Mouse (Mus musculus) MEL (cell line): Measurements from ENCODE around the gene Mrpl43. TPM values are rescaled to one million over a fixed set of nuclear protein-coding genes. Genes with fewer than 3 reads are reported as not detected.

ENCODE experiments used
- DNase-seq: peaks from one replicate; pipeline ENCODE4 v3.0.0; 2011; ENCODE audit warnings: low read depth, low spot score
- H3K27ac ChIP-seq: 2 replicates; pipeline ENCODE4 v1.5.1; 2012; ENCODE audit warnings: low read depth, mild to moderate bottlenecking, control low read depth, low read length, moderate library complexity; ENCODE audit not compliant: control insufficient read depth
- H3K27me3 ChIP-seq, 2 experiments: fragments of 150-350 bp in 1 of 2; sonication (generic) in 1 of 2; 2 replicates each; pipeline ENCODE4 v1.6.1; 2012; ENCODE audit warnings: low read length in 2 of 2, mild to moderate bottlenecking in 2 of 2, improper control_type of control experiment in 1 of 2, moderate library complexity in 1 of 2; ENCODE audit not compliant: insufficient read depth in 2 of 2, control insufficient read depth in 1 of 2
- H3K36me3 ChIP-seq, 2 experiments: 2 replicates each; pipeline ENCODE4 v1.6.1; 2012 to 2014; ENCODE audit warnings: low read length in 2 of 2, improper control_type of control experiment in 1 of 2, inconsistent platforms in 1 of 2, mild to moderate bottlenecking in 1 of 2; ENCODE audit not compliant: insufficient read depth in 2 of 2, control insufficient read depth in 1 of 2
- H3K4me1 ChIP-seq, 2 experiments: fragments of 150-350 bp in 1 of 2; sonication (generic) in 1 of 2; 2 replicates each; pipeline ENCODE4 v1.6.1; 2012; ENCODE audit warnings: low read length in 2 of 2, improper control_type of control experiment in 1 of 2, mild to moderate bottlenecking in 1 of 2; ENCODE audit not compliant: insufficient read depth in 2 of 2, control insufficient read depth in 1 of 2
- H3K4me3 ChIP-seq, 2 experiments: fragments of 150-350 bp in 1 of 2; sonication (generic) in 1 of 2; 2 replicates each; pipeline ENCODE4 v1.5.1; 2012; ENCODE audit warnings: low read depth in 2 of 2, low read length in 2 of 2, mild to moderate bottlenecking in 2 of 2, moderate library complexity in 2 of 2, control low read depth in 1 of 2, improper control_type of control experiment in 1 of 2; ENCODE audit not compliant: control insufficient read depth in 1 of 2, insufficient read depth in 1 of 2
- H3K79me2 ChIP-seq: 2 replicates; pipeline ENCODE4 v1.6.1; 2012; ENCODE audit warnings: mild to moderate bottlenecking, low read length, moderate library complexity; ENCODE audit not compliant: control insufficient read depth, poor library complexity, insufficient read depth
- H3K9ac ChIP-seq: 2 replicates; pipeline ENCODE4 v1.6.1; 2012; ENCODE audit warnings: low read depth, mild to moderate bottlenecking, control low read depth, low read length, moderate library complexity; ENCODE audit not compliant: control insufficient read depth, poor library complexity, severe bottlenecking
- H3K9me3 ChIP-seq: fragments of 150-350 bp; sonication (generic); replicated peaks from 2 replicates; pipeline ENCODE4 v1.6.1; 2012; ENCODE audit warnings: mild to moderate bottlenecking, low read length, improper control_type of control experiment, moderate library complexity; ENCODE audit not compliant: insufficient read depth
- CHD1 ChIP-seq: IDR thresholded peaks from 2 replicates; pipeline ENCODE4 v1.6.1; 2012; ENCODE audit warnings: low read depth, mild to moderate bottlenecking, inconsistent platforms, low read length, improper control_type of control experiment
- CHD2 ChIP-seq: IDR thresholded peaks from 2 replicates; pipeline ENCODE4 v1.6.1; 2011; ENCODE audit warnings: low read length, improper control_type of control experiment
- CTCF ChIP-seq, 3 experiments: IDR thresholded peaks in 2 of 3; conservative IDR thresholded peaks in 1 of 3; 2 replicates each; pipeline ENCODE4 v1.5.1; 2011 to 2012; ENCODE audit warnings: low read length in 3 of 3, low read depth in 2 of 3, mild to moderate bottlenecking in 2 of 3, improper control_type of control experiment in 1 of 3, inconsistent platforms in 1 of 3, mixed read lengths in 1 of 3, moderate library complexity in 1 of 3; ENCODE audit not compliant: control insufficient read depth in 1 of 3, insufficient read depth in 1 of 3, poor library complexity in 1 of 3, severe bottlenecking in 1 of 3
- E2F4 ChIP-seq: IDR thresholded peaks from 2 replicates; pipeline ENCODE4 v1.6.1; 2011; ENCODE audit warnings: low read depth, low read length, improper control_type of control experiment, borderline replicate concordance
- ELF1 ChIP-seq: IDR thresholded peaks from 2 replicates; pipeline ENCODE4 v1.6.1; 2014; ENCODE audit warnings: low read depth, mild to moderate bottlenecking, inconsistent platforms, low read length, improper control_type of control experiment, moderate library complexity
- EP300 ChIP-seq, 2 experiments: IDR thresholded peaks; 2 replicates each; pipeline ENCODE4 v1.6.1; 2011; ENCODE audit warnings: improper control_type of control experiment in 2 of 2, low read length in 2 of 2, low read depth in 1 of 2, mild to moderate bottlenecking in 1 of 2
- GABPA ChIP-seq: IDR thresholded peaks from 2 replicates; pipeline ENCODE4 v1.6.1; 2012; ENCODE audit warnings: low read depth, mild to moderate bottlenecking, inconsistent platforms, low read length, improper control_type of control experiment, moderate library complexity
- JUND ChIP-seq: IDR thresholded peaks from 2 replicates; pipeline ENCODE4 v1.6.1; 2011; ENCODE audit warnings: low read depth, mild to moderate bottlenecking, improper control_type of control experiment, low read length
- KAT2A ChIP-seq: conservative IDR thresholded peaks from 2 replicates; pipeline ENCODE4 v1.6.1; 2012; ENCODE audit warnings: low read depth, low read length, improper control_type of control experiment, inconsistent platforms
- MEF2A ChIP-seq: IDR thresholded peaks from 2 replicates; pipeline ENCODE4 v1.6.1; 2014; ENCODE audit warnings: low read depth, mild to moderate bottlenecking, inconsistent platforms, low read length, improper control_type of control experiment; ENCODE audit not compliant: poor library complexity, insufficient replicate concordance, severe bottlenecking; ENCODE audit errors: extremely low read depth
- MXI1 ChIP-seq: IDR thresholded peaks from 2 replicates; pipeline ENCODE4 v1.6.1; 2011; ENCODE audit warnings: mild to moderate bottlenecking, low read depth, low read length, improper control_type of control experiment
- MYB ChIP-seq: IDR thresholded peaks from 2 replicates; pipeline ENCODE4 v1.6.1; 2011; ENCODE audit warnings: mild to moderate bottlenecking, low read depth, low read length, improper control_type of control experiment
- POLR2A ChIP-seq, 2 experiments: IDR thresholded peaks; 2 replicates each; pipeline ENCODE4 v1.6.1; 2011 to 2012; ENCODE audit warnings: low read length in 2 of 2, mild to moderate bottlenecking in 2 of 2, control low read depth in 1 of 2, improper control_type of control experiment in 1 of 2, low read depth in 1 of 2, moderate library complexity in 1 of 2; ENCODE audit not compliant: control insufficient read depth in 1 of 2, insufficient read depth in 1 of 2, poor library complexity in 1 of 2
- RCOR1 ChIP-seq: IDR thresholded peaks from 2 replicates; pipeline ENCODE4 v1.6.1; 2012; ENCODE audit warnings: low read depth, mild to moderate bottlenecking, inconsistent platforms, low read length, improper control_type of control experiment
- SMC3 ChIP-seq: IDR thresholded peaks from 2 replicates; pipeline ENCODE4 v1.6.1; 2011; ENCODE audit warnings: low read depth, low read length, improper control_type of control experiment
- TBP ChIP-seq: IDR thresholded peaks from 2 replicates; pipeline ENCODE4 v1.8.0; 2011; ENCODE audit warnings: low read depth, low read length, improper control_type of control experiment
- TCF12 ChIP-seq: IDR thresholded peaks from 2 replicates; pipeline ENCODE4 v1.6.1; 2014; ENCODE audit warnings: low read depth, mild to moderate bottlenecking, inconsistent platforms, low read length, improper control_type of control experiment, moderate library complexity
- UBTF ChIP-seq: IDR thresholded peaks from 2 replicates; pipeline ENCODE4 v1.6.1; 2012; ENCODE audit warnings: low read depth, mild to moderate bottlenecking, inconsistent platforms, low read length, improper control_type of control experiment, moderate library complexity, borderline replicate concordance; ENCODE audit not compliant: insufficient read depth
- ZC3H11A ChIP-seq: IDR thresholded peaks from 2 replicates; pipeline ENCODE4 v1.6.1; 2012; ENCODE audit warnings: low read depth, mild to moderate bottlenecking, inconsistent platforms, low read length, improper control_type of control experiment
- ZMIZ1 ChIP-seq: IDR thresholded peaks from 2 replicates; pipeline ENCODE4 v1.6.1; 2012; ENCODE audit warnings: low read depth, mild to moderate bottlenecking, inconsistent platforms, low read length, improper control_type of control experiment, moderate library complexity
- polyA plus RNA-seq, 2 experiments: library from polyadenylated mRNA; stranded (reverse) in 1 of 2; unstranded in 1 of 2; fragments of >175 nt in 1 of 2; fragments of >200 nt in 1 of 2; gene quantifications; 2 replicates each; pipeline versions ENCODE4 v1.2.1 to v1.2.4; 2012; ENCODE audit warnings: low replicate concordance in 2 of 2, low read depth in 1 of 2; ENCODE audit not compliant: insufficient read length in 2 of 2, insufficient read depth in 1 of 2, missing spikeins in 1 of 2
- total RNA-seq: library from RNA; depleted of rRNA; stranded (reverse); fragments of 300-350 nt; gene quantifications from 2 replicates; pipeline ENCODE4 v1.2.3, GENCODE M21; 2012

The Mrpl43 gene
- total and polyA plus RNA-seq, 3 experiments: 136 to 145 TPM; not detected in 1

- no peaks in the 10 kb centered on the region for H3K9me3 ChIP-seq
- H3K27ac ChIP-seq: no peak overlapping the region
These were observed 17.9 kb downstream of the Mrpl43 start for GRCm38 (mm10) chr19:44988321-44988720.

DNA sequence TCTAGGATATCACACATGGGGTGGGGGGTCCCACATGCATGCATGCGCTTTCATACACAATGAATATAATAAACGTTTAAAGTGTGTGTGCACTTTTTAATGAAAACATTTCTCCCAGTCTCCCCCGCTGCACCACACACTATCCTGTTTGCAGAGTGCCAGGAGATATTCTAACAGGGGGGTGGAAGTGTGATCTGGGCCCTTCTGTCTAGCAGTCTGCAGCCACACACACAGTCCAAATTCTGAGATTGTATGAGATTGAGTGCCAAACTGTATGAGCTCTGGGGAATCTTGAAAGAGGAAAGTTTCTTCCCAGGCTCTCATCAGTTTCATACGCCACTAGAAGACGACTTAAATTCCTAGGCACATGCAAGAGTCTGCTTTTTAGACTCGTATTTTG lies 18.4 kb downstream of the Mrpl43 start:
- Histone ChIP-seq H3K27ac (no peak overlapping the region), H3K9ac (no peak overlapping the region), H3K4me3 (no peak overlapping the region), H3K27me3 (no peaks in the 10 kb centered on the region), H3K79me2 (no peaks in the 10 kb centered on the region)
- no peak for DNase-seq
- TF ChIP-seq UBTF (no peak), CHD2 (no peak), TBP (no peak), ZMIZ1 (no peak), ELF1 (no peak)
- TF ChIP-seq, all 39 proteins: peak for 0
- Histone ChIP-seq H3K9me3 (no peaks in the 10 kb centered on the region), H3K4me1 (peaks cover 3 to 8% of the 10 kb centered on the region in 2 experiments; a peak in 2 of 4 replicates), H3K36me3 (peaks cover 0 to 4% of the 10 kb centered on the region in 2 experiments; a peak in 1 of 4 replicates)

More at GRCm38 (mm10) chr19:44988321-44988720, 17.9 kb downstream of the Mrpl43 start:
- TF ChIP-seq MEF2A: no peak
- TF ChIP-seq MYB: no peak
- no peak for TF ChIP-seq TBP
- TF ChIP-seq TCF12: no peak
- no peak for TF ChIP-seq GABPA
- no peak for TF ChIP-seq MXI1
- TF ChIP-seq SMC3: no peak
- TF ChIP-seq ZMIZ1: no peak
- TF ChIP-seq CHD1: no peak
- no peak for TF ChIP-seq CTCF (IDR thresholded peaks at IDR 0.05 in 2 of 3, conservative IDR thresholded peaks at IDR 0.05 in 1 of 3; ENCODE audit: control insufficient read depth in 1 of 3, insufficient read depth in 1 of 3, low read depth in 2 of 3, low read length in 3 of 3, poor library complexity in 1 of 3, severe bottlenecking in 1 of 3)
- TF ChIP-seq E2F4: no peak
- no peak for TF ChIP-seq ZC3H11A
- TF ChIP-seq EP300 (IDR thresholded peaks at IDR 0.05; ENCODE audit: low read depth in 1 of 2, low read length in 2 of 2): no peak
- no peak for TF ChIP-seq ELF1
- TF ChIP-seq CHD2: no peak
- no peak for TF ChIP-seq RCOR1
- no peak for TF ChIP-seq POLR2A (IDR thresholded peaks at IDR 0.05; ENCODE audit: control insufficient read depth in 1 of 2, insufficient read depth in 1 of 2, low read depth in 1 of 2, low read length in 2 of 2, poor library complexity in 1 of 2)
- TF ChIP-seq KAT2A: no peak
- no peak for TF ChIP-seq JUND
- DNase-seq: no peak
- Histone ChIP-seq H3K4me3 (no peak overlapping the region), H3K27me3 (no peaks in the 10 kb centered on the region), H3K9ac (no peak overlapping the region), H3K36me3 (peaks cover 0 to 4% of the 10 kb centered on the region in 2 experiments; a peak in 1 of 4 replicates), H3K4me1 (peaks cover 3 to 8% of the 10 kb centered on the region in 2 experiments; a peak in 2 of 4 replicates), H3K79me2 (no peaks in the 10 kb centered on the region)
